Mouse (Mus musculus) ES-E14 (cell line): ENCODE measurements around the gene Slc16a5.

Experiments
- CHD2 ChIP-seq: IDR thresholded peaks from 2 replicates; pipeline ENCODE4 v1.6.1; 2014; ENCODE audit warnings: mild to moderate bottlenecking, low read depth, low read length, inconsistent platforms
- HCFC1 ChIP-seq: IDR thresholded peaks from 2 replicates; pipeline ENCODE4 v1.6.1; 2012; ENCODE audit warnings: low read length, inconsistent platforms, borderline replicate concordance; ENCODE audit not compliant: insufficient read depth
- ZC3H11A ChIP-seq: IDR thresholded peaks from 2 replicates; pipeline ENCODE4 v1.6.1; 2012; ENCODE audit warnings: low read depth, mild to moderate bottlenecking, inconsistent platforms, low read length, borderline replicate concordance

DNA sequence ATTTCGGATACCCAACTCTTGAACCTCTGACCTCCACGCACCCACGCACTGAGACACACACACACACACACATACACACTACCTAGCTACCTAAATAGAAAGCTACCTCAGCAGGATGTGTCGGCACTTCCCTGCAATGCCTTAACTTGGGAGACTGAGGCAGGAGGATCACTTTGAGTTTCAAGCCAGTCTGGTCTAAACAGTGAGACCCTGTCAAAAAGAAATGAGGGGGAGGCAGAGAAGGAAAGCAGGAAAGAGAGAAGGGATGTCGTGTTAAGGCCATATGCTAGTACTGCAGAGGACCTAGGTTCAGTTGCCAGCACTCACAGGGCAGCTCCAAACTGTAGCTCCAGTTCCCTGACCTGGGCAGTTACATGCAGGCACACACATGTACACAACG is 52.7 kb downstream of the Slc16a5 start:
- TF ChIP-seq HCFC1 (no peak), ZC3H11A (no peak), CHD2 (no peak)
